Mouse (Mus musculus) adrenal gland, postnatal 10 days (tissue): ENCODE data around the gene Dnlz. TPM values are rescaled to one million over a fixed set of nuclear protein-coding genes. Genes with fewer than 3 reads are reported as not detected.

Experiments
- DNase-seq: peaks from one replicate; pipeline ENCODE4 v3.0.0; 2021; ENCODE audit warnings: mixed read lengths
- total RNA-seq, 2 experiments: library from RNA; stranded (reverse); gene quantifications; 2 replicates each; pipeline ENCODE4 v1.2.3; 2021

Gene Dnlz
- total RNA-seq, 2 experiments from 2014 or later = 18.5 to 20.2 TPM

GRCm38 (mm10) chr2:26300161-26300807 lies 51.6 kb downstream of the Dnlz start:
- peak; percentile 72 for DNase-seq

- no peak for DNase-seq
Observed at GRCm38 (mm10) chr2:26299336-26299735, 52.6 kb downstream of the Dnlz start.

GRCm38 (mm10) chr2:26298856-26299230 lies 53.1 kb downstream of the Dnlz start:
- DNase-seq = no peak

GRCm38 (mm10) chr2:26298208-26298855 lies 53.6 kb downstream of the Dnlz start:
- peak; percentile 47 for DNase-seq

Other genes with a start within 250 kb of the Dnlz start
- 10 to 100 TPM; 19.9 to 31.0 TPM for gene Nacc2, start 228.9 kb downstream of the Dnlz start, total RNA-seq
- gene Lhx3, start 143.8 kb downstream of the Dnlz start, total RNA-seq = under 1 TPM; 0.27 to 0.64 TPM
- 10 to 100 TPM; 17.6 to 18.2 TPM for gene Qsox2, start 114.6 kb downstream of the Dnlz start, total RNA-seq
- 1 to 10 TPM in 1 of 2 experiments, under 1 TPM in 1; 0.81 to 1.5 TPM for gene Ccdc187, start 57.6 kb downstream of the Dnlz start, total RNA-seq
- gene Gpsm1, start 36.6 kb downstream of the Dnlz start, total RNA-seq = 10 to 100 TPM; 15.7 to 19.3 TPM
- gene Card9, start 8.8 kb upstream of the Dnlz start, total RNA-seq = 1 to 10 TPM; 1.5 to 2.2 TPM
- gene Snapc4, start 28.5 kb upstream of the Dnlz start, total RNA-seq = 10 to 100 TPM; 19.6 to 33.0 TPM
- gene Entr1, start 37.2 kb upstream of the Dnlz start, total RNA-seq = 10 to 100 TPM; 76.5 to 78.7 TPM
- 100 to 1,000 TPM; 125 to 129 TPM for gene Pmpca, start 37.2 kb upstream of the Dnlz start, total RNA-seq
- gene Inpp5e, start 57.1 kb upstream of the Dnlz start, total RNA-seq = 10 to 100 TPM; 17.0 to 22.5 TPM
- 10 to 100 TPM; 47.6 to 48.4 TPM for gene Sec16a, start 93.1 kb upstream of the Dnlz start, total RNA-seq
- 10 to 100 TPM; 27.1 to 36.4 TPM for gene Notch1, start 164.6 kb upstream of the Dnlz start, total RNA-seq
- 100 to 1,000 TPM; 210 to 304 TPM for gene Egfl7, start 227.9 kb upstream of the Dnlz start, total RNA-seq
- not detected for gene Gm20532, start 234.5 kb upstream of the Dnlz start, total RNA-seq